Mouse (Mus musculus) intestine, embryonic 14.5 days (tissue): ENCODE measurements at regions not wholly inside any gene's neighbourhood (a gene's known extent, or its start where the extent isn't known, plus 50 kb on each side); places are given as distances from the start of the nearest gene placed in this dataset.
"Not testable (repeated sequence)": the region's sequence is repeated elsewhere in the genome, so short reads cannot be mapped to it uniquely, and the experiment has no call there.

ENCODE experiments used
- ATAC-seq: fragments of 200-750 bp; cut with Nextera tagmentation; replicated peaks from 2 replicates; pipeline ENCODE4 v1.8.0; 2017; ENCODE audit warnings: low read depth, moderate number of reproducible peaks, moderate TSS enrichment, moderate library complexity; ENCODE audit not compliant: low FRiP score, low TSS enrichment
- DNase-seq: peaks from one replicate; pipeline ENCODE4 v3.0.0-alpha.2; 2018; ENCODE audit warnings: low spot score
- H3K27ac ChIP-seq: fragments of 300-500 bp; sonication (generic); 2 replicates; pipeline ENCODE4 v1.5.1; 2014; ENCODE audit warnings: low read depth, mild to moderate bottlenecking, control low read depth
- H3K27me3 ChIP-seq: fragments of 300-500 bp; sonication (generic); replicated peaks from 2 replicates; pipeline ENCODE4 v1.6.1; 2014; ENCODE audit warnings: low read length, control low read depth; ENCODE audit not compliant: control insufficient read depth, insufficient read depth
- H3K36me3 ChIP-seq: fragments of 300-500 bp; sonication (generic); 2 replicates; pipeline ENCODE4 v1.6.1; 2014; ENCODE audit warnings: low read length, control low read depth; ENCODE audit not compliant: control insufficient read depth, insufficient read depth
- H3K4me1 ChIP-seq: fragments of 300-500 bp; sonication (generic); replicated peaks from 2 replicates; pipeline ENCODE4 v1.6.1; 2014; ENCODE audit warnings: low read length, control low read depth, mixed read lengths; ENCODE audit not compliant: control insufficient read depth, insufficient read depth
- H3K4me2 ChIP-seq: fragments of 300-500 bp; sonication (generic); 2 replicates; pipeline ENCODE4 v1.6.1; 2014; ENCODE audit warnings: low read length
- H3K4me3 ChIP-seq: fragments of 300-500 bp; sonication (generic); 2 replicates; pipeline ENCODE4 v1.5.1; 2014; ENCODE audit warnings: low read depth, low read length, control low read depth, mixed read lengths
- H3K9ac ChIP-seq: fragments of 300-500 bp; sonication (generic); 2 replicates; pipeline ENCODE4 v1.6.1; 2014; ENCODE audit warnings: mild to moderate bottlenecking, low read length
- H3K9me3 ChIP-seq: fragments of 300-500 bp; sonication (generic); 2 replicates; pipeline ENCODE4 v1.6.1; 2016; ENCODE audit warnings: low read length, control low read depth; ENCODE audit not compliant: control insufficient read depth
- WGBS: fragments of 180-500 bp; shearing (Covaris S2); extraction: QIAGEN DNeasy Blood & Tissue Kit; methylation state at CpG from one replicate; pipeline ENCODE4 v1.1.7; 2014; 5-methylcytosine and 5-hydroxymethylcytosine counted together

DNA sequence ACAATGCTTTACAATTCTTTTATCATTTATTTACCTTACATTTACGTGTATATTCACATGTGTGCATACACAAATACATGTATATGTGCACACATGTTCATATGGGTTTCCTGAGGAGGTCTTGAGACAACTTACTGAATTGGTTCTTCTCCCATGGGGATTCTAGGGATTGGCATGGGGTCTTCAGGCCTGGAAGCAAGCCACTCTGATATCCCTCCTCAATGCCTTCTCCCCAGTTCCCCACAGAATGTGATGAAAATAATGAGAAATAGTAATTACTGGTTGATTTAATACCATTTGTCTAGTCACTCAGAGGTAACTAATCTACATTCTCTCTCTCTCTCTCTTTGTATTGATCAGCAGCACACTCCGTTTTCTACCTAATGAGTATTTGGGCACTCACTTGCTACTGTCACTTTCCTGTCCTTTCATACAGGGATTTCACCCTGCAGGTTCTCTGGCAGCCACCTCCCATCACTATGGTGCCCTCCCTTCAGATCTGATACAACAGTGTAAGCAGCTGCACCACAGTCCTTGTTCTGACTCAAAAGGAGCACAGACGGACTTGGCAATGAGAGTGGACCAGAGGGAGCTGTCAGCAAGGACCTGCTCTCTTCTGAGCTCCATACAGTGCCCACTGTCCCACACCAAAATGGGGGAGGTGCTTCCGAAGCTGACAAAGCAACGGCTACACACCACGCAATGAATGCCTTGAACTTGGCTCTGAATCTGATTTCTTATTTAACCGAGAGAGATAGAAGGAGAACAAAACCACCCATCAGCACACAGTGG, 119.2 kb upstream of the Sec61g start:
- H3K27me3 ChIP-seq, result no peaks in the 10 kb centered on the region
- H3K9me3 ChIP-seq, result no peaks in the 10 kb centered on the region
- H3K36me3 ChIP-seq, result no peaks in the 10 kb centered on the region
- no peak overlapping the region for H3K27ac ChIP-seq
- ATAC-seq (no peak), DNase-seq (no peak)
- no peak overlapping the region for H3K4me3 ChIP-seq
- H3K9ac ChIP-seq, result no peak overlapping the region
- no peak overlapping the region for H3K4me2 ChIP-seq
- no peaks in the 10 kb centered on the region; the same call in 1 of the 2 replicates for H3K4me1 ChIP-seq
- WGBS, result 81% methylated on average over 7 of the region's 7 CpGs

GRCm38 (mm10) chr11:16629410-16630129, 121.3 kb upstream of the Sec61g start:
- no peak overlapping the region for H3K27ac ChIP-seq
- 37% methylated on average over 1 of the region's 1 CpGs for WGBS
- H3K27me3 ChIP-seq, result no peaks in the 10 kb centered on the region
- ATAC-seq (no peak), DNase-seq (no peak)
- H3K9ac ChIP-seq, result no peak overlapping the region
- no peaks in the 10 kb centered on the region; the same call in 1 of the 2 replicates for H3K4me1 ChIP-seq
- H3K4me2 ChIP-seq, result no peak overlapping the region
- no peaks in the 10 kb centered on the region for H3K9me3 ChIP-seq
- no peak overlapping the region for H3K4me3 ChIP-seq
- H3K36me3 ChIP-seq, result no peaks in the 10 kb centered on the region

DNA sequence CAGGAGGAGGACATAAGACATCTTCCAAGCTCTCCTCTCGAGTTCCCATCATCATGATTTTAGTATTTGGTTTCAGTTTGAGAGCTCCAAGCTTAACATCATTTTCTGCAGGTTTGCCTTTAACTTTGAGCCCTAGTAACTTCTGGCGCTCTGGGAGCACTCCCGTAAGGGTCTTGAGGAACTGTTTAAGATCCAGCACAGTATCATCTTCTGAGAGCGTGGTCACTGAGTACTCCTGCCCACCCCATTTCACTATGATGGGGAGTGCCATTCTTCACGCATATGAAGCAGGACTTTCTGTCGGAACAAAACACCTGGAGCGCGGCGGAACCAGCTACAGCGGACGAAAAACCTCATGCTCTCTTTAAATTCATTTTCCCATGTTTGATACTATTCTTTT, 116.2 kb upstream of the Egfr start:
- H3K9me3 ChIP-seq, H3K36me3 ChIP-seq, H3K27me3 ChIP-seq, DNase-seq, H3K4me1 ChIP-seq, H3K4me3 ChIP-seq, H3K27ac ChIP-seq, H3K4me2 ChIP-seq, H3K9ac ChIP-seq, ATAC-seq: not testable (repeated sequence)
- WGBS, result 96% methylated on average over 11 of the region's 11 CpGs

GRCm38 (mm10) chr11:16637679-16638078, 114.3 kb upstream of the Egfr start:
- no peaks in the 10 kb centered on the region for H3K9me3 ChIP-seq
- DNase-seq (no peak), ATAC-seq (no peak)
- no peaks in the 10 kb centered on the region for H3K36me3 ChIP-seq
- no peak overlapping the region for H3K4me2 ChIP-seq
- no peaks in the 10 kb centered on the region for H3K4me1 ChIP-seq
- H3K27me3 ChIP-seq, result no peaks in the 10 kb centered on the region
- H3K27ac ChIP-seq, result no peak overlapping the region
- no peak overlapping the region for H3K4me3 ChIP-seq
- 80% methylated on average over 2 of the region's 2 CpGs for WGBS
- H3K9ac ChIP-seq, result no peak overlapping the region

- Histone ChIP-seq H3K27me3 (no peaks in the 10 kb centered on the region), H3K27ac (no peak overlapping the region), H3K9me3 (no peaks in the 10 kb centered on the region), H3K36me3 (no peaks in the 10 kb centered on the region), H3K4me2 (no peak overlapping the region), H3K9ac (no peak overlapping the region), H3K4me3 (no peak overlapping the region), H3K4me1 (no peaks in the 10 kb centered on the region)
- DNase-seq, result no peak
- no peak for ATAC-seq
- WGBS, result 87% methylated on average over 4 of the region's 4 CpGs
Observed at GRCm38 (mm10) chr11:16638349-16638748, 113.7 kb upstream of the Egfr start.

DNA sequence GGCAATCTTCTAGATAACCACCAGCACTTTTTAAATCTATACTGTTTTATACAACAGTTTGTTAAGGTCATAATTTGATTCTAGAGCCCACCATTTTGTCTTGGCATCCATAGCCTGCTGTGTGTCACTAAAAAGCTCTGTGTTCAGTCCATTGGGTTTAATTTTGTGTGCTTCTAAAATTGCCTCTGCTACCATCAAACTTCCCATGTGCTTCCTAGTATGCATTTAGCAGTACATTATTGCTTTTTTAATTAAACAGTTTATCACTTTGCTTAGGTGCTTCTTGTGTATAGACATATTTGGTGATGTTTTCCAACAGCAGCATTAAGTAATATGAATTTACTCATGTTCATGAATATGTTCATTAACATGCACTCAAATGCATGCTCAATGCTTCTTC, 102.4 kb upstream of the Egfr start:
- H3K27me3 ChIP-seq, result no peaks in the 10 kb centered on the region
- ATAC-seq, result no peak

GRCm38 (mm10) chr11:16663806-16664205, 88.2 kb upstream of the Egfr start:
- Histone ChIP-seq H3K4me2 (no peak overlapping the region), H3K4me3 (no peak overlapping the region), H3K4me1 (no peaks in the 10 kb centered on the region), H3K9me3 (no peaks in the 10 kb centered on the region), H3K9ac (no peak overlapping the region), H3K27me3 (no peaks in the 10 kb centered on the region), H3K36me3 (no peaks in the 10 kb centered on the region), H3K27ac (no peak overlapping the region)
- 66% methylated on average over 3 of the region's 3 CpGs for WGBS
- ATAC-seq (no peak), DNase-seq (no peak)

More for the DNA sequence above, 102.4 kb upstream of the Egfr start:
- Histone ChIP-seq H3K4me1 (no peaks in the 10 kb centered on the region), H3K4me3 (no peak overlapping the region), H3K27ac (no peak overlapping the region), H3K9ac (no peak overlapping the region), H3K4me2 (no peak overlapping the region), H3K9me3 (no peaks in the 10 kb centered on the region), H3K36me3 (no peaks in the 10 kb centered on the region)
- DNase-seq, result no peak

GRCm38 (mm10) chr11:16669453-16670251, 82.4 kb upstream of the Egfr start:
- Histone ChIP-seq H3K9me3 (no peaks in the 10 kb centered on the region), H3K4me3 (no peak overlapping the region), H3K36me3 (no peaks in the 10 kb centered on the region), H3K9ac (no peak overlapping the region), H3K4me2 (no peak overlapping the region), H3K27me3 (no peaks in the 10 kb centered on the region), H3K4me1 (no peaks in the 10 kb centered on the region), H3K27ac (no peak overlapping the region)
- no peak for DNase-seq
- no peak for ATAC-seq
- 85% methylated on average over 4 of the region's 4 CpGs for WGBS
